Mouse (Mus musculus) colon, adult 2 months (tissue): Measurements from ENCODE around the gene Pmepa1. TPM values are rescaled to one million over a fixed set of nuclear protein-coding genes. Genes with fewer than 3 reads are reported as not detected.

Experiments used
- polyA plus RNA-seq: library from polyadenylated mRNA; depleted of rRNA; stranded (reverse); fragments of >200 nt; gene quantifications from 2 replicates; pipeline ENCODE4 v1.2.3, GENCODE M21; 2012; rRNA removed

Gene Pmepa1
- 104 and 123 TPM in 2 replicates for polyA plus RNA-seq

GRCm38 (mm10) chr2:173276409-173276808, at the start of gene Pmepa1:
Gene Pmepa1, minus strand, starts transcription at chr2:173276533.

GRCm38 (mm10) chr2:173218416-173219141, 57.8 kb downstream of the Pmepa1 start, which contains the start of gene Zbp1:
Gene Zbp1, minus strand, starts transcription at chr2:173218923.

Other genes starting within 250 kb of the Pmepa1 start
- gene Ctcfl, start 157.0 kb downstream of the Pmepa1 start, polyA plus RNA-seq, result 0.15 and 0.29 TPM in 2 replicates
- 46.5 and 73.1 TPM in 2 replicates for gene Pck1, start 123.5 kb downstream of the Pmepa1 start, polyA plus RNA-seq
- gene Zbp1, start 57.6 kb downstream of the Pmepa1 start, polyA plus RNA-seq, result 16.3 and 16.4 TPM in 2 replicates
- not detected in 2 replicates for gene 1700021F07Rik, start 246.1 kb upstream of the Pmepa1 start, polyA plus RNA-seq